Mouse (Mus musculus): ENCODE data around the gene Lbhd2.
A peak's percentile ranks its signal among the peaks of the same experiment; 100 is the strongest.

Lbhd2 gene

DNA sequence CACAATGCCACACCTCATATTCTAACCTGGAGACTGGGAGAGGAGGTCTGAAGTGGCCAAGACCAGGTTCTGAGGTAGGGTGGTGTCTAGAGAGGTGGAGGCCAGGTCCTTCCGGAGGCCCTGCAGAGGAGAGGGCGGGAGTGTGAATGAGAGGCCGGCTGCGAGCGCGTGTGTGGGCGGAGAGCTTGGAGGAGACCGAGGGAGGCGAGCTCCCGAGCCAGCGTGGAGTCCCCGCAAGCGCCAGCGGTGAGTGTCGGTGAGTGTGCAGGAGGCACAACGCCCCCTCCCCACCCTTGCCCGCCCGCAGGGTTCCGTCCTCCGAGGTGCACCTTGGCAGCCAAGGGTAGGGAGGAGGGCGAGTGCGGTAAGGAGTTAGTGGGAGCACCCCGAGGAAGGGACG lies at the start of gene Lbhd2:
Gene Lbhd2 (plus strand): TSS at position 188 of the 400 bp plus-strand sequence.
- DNase-seq (ENCODE audit: low spot score) = no peak

DNA sequence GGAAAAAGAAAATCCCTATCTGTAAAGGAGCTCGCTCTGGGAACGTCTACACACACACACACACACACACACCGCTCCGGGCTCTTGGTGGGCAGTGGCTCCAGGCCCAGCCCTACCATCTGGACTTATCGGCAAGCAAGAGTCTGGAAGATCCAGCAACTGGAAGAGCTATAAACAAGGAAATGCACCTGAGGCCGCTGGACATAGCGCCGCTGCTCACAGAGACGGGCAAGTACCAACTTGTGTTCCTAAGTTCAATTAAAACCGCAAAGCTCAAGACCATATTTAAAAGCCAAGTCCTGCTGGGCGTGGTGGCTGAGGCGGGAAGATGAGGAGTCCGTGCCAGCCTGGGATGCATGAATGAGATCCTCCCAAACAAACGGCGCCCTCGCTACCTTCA lies 45.9 kb upstream of the Lbhd2 start:
- no peak for DNase-seq (ENCODE audit: low spot score)

DNA sequence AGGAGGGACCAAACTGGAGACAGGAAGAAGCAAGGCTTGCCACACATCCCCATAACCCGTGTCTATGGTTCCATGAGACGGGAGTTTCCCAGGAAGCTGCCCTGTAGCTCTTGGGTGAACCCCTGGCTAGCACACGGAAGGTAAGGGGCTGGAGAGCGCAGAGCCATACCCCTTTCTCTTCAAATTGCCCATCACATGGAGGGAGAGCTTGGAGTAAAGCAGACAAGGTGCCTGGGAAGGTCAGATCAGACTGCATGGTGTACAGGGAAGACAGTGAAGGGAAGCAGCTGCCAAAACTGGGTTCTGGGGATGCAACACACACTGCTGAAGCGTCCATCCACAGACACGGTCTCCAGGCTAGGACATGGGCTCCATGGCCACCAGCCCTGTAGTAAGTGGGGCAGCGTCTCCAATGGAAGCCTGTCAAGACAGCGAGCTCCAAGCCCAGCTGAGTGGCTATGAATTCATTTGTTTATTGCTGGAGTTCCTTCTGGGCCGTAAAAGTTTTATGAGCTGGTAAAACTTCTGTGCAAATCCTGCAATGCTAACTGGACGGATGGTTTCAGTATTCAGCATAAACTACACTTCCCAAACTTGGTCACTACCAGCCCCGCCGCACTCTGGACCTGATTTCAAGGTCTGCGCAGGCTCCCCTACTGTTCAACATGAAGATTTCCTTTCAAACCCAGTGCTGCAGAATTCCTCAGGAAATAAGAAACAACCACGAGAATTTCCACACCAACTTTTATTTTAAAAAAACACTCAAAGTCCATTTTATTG lies 45.1 kb upstream of the Lbhd2 start:
- no peak for DNase-seq (ENCODE audit: low spot score)

GRCm38 (mm10) chr12:111364234-111364633 lies 42.4 kb upstream of the Lbhd2 start:
- DNase-seq (ENCODE audit: low spot score) = no peak

- DNase-seq (ENCODE audit: low spot score) = no peak
These were observed 39.5 kb upstream of the Lbhd2 start for GRCm38 (mm10) chr12:111367065-111367464.

GRCm38 (mm10) chr12:111370249-111370648 lies 36.4 kb upstream of the Lbhd2 start:
- no peak for DNase-seq (ENCODE audit: low spot score)

- DNase-seq (ENCODE audit: low spot score) = no peak
These were observed 34.7 kb upstream of the Lbhd2 start for GRCm38 (mm10) chr12:111371905-111372304.

GRCm38 (mm10) chr12:111373411-111373810 lies 33.2 kb upstream of the Lbhd2 start:
- DNase-seq (ENCODE audit: low spot score) = no peak

DNA sequence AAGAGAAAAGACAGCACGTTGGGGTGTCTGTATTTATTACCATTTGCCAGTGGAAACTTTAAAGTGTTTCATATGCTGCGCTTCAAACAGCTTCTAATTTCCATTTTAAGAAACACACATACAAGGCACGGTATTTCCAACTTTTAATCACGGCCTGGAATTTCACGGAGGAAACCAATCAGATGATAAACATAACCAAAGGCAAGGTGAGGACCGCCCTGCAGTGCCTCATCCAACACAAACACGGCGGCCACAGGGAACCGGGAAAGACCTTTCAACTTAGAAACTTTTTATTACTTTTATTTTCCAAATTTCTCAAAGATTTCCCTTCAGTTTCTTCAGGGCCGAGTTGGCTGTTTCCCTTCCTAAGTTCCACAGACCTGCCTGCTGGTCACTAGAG lies 31.9 kb upstream of the Lbhd2 start:
- no peak for DNase-seq (ENCODE audit: low spot score)

DNA sequence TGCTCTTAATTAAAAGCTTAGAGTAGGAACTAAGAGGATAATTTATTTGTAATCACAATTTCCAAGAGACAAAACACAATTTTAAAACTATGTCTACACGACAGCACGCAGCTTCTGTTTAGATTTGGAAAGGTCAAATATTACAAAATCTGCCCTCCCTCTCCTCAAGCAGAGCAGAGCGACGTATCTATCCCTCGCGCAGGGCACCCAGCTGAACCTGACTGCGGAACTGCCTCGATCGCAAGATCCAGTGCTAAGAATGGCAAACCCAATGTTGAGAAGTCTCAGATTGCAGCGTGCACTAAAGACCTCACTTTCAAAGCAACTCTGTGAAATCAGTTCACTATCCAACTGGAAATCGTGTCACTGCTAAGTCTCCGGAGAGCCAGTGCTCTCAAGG lies 31.1 kb upstream of the Lbhd2 start:
- no peak for DNase-seq (ENCODE audit: low spot score)

DNA sequence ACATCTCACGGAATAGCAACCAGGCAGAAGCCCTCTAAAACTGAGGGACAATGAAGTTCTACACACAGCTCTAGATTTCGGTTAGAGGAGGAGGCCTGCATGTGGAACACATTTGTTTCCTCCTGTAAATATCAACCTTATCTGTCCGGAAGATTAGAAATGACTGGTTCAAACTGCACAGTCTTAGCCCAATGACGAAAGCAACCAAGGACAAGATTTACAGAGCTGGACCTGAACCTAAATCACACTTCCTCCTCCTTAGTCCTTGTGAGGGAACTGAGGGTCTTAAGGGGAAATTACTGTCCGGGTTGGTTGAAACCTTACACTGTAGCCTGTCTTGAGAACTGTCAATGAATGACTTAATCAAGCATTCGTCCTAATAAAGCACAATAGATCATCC lies 30.6 kb upstream of the Lbhd2 start:
- no peak for DNase-seq (ENCODE audit: low spot score)

DNA sequence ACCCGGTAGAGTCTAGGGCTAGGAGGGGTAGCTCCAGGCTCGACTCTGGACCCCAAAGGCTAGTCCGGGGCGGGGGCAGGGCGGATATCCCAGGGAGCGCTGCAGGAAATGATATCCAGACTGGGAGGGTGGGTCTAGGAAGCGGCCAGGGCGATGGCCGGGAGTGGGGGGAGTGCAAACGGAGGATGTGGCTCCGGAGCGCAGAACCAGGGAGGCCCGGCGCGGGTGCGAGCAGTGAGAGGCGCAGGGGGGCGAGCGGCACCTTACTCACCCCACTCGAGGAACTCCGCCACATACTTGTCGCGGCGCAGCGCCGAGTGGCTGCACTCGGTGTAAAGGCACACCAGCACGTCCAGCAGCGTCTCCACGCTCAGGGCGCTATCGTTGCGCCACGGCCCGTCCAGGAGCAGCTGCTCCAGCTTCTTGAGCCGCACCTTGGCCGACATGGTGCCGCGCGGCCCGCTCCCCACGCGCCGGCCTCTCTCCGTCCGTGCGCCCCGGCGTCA lies 29.7 kb upstream of the Lbhd2 start:
- DNase-seq (ENCODE audit: low spot score) = peak; percentile 62

DNA sequence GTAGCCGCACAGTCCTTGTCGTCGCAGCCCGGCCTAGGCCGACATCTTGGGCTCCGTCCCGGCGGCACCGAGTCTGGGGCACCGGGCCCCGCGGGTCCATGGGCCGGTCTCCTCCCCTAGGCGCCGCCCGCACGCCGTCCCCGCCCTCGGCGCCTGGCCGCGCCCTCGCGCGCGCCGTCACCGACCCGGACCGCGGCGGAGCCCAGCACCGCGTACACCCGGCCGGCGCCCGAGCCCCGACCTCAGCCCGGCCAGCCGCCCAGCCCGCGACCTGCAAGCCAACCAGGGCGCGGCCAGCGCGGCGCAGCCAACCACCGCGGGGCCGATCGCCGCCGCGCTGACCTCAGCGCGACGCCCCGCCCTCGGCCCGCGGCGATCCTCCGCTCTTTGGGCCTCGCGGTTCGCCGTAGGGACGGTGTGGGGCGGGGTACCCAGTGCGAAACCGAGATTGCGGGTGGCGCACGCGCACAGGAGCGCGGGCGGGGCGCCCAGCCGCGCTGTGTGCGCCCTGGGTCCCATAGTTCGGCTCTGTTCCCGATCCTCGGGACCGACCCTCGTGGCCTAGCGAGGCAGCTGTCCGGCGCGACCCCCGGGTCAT lies 29.1 kb upstream of the Lbhd2 start, which contains the start of gene Cdc42bpb:
Gene Cdc42bpb (minus strand): TSS at position 343 of the 598 bp plus-strand sequence.
- peak; percentile 94 for DNase-seq (ENCODE audit: low spot score)

GRCm38 (mm10) chr12:111377986-111378490 lies 28.6 kb upstream of the Lbhd2 start:
- DNase-seq (ENCODE audit: low spot score) = peak; percentile 73

GRCm38 (mm10) chr12:111378812-111379211 lies 27.8 kb upstream of the Lbhd2 start:
- no peak for DNase-seq (ENCODE audit: low spot score)

GRCm38 (mm10) chr12:111385883-111386641 lies 20.5 kb upstream of the Lbhd2 start:
- DNase-seq (ENCODE audit: low spot score) = no peak

DNA sequence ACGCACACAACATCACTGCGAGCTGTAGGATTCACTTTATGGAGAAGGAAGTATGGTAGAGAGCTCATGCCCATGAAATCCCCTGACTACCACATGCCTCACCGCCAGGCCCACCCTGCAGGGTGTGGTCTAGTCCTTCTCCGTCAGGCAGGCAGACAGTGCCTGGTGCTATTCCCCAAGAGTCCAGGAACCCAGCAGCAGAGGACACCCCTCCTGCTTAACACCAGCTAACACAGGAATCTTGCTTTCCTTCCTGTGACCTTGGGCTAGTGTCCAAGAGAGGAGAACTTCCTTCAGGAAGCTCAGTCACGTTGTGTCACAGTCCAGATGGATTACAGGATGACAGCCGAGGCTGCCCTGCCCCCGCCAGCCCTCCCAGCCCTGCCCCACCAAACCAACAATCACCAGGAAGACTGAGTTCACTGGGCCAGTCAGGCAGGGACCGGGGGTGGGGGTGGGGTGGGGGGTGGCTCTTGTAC lies 19.9 kb upstream of the Lbhd2 start:
- no peak for DNase-seq (ENCODE audit: low spot score)

- DNase-seq (ENCODE audit: low spot score) = no peak
These were observed 19.5 kb upstream of the Lbhd2 start for GRCm38 (mm10) chr12:111387146-111387545.

DNA sequence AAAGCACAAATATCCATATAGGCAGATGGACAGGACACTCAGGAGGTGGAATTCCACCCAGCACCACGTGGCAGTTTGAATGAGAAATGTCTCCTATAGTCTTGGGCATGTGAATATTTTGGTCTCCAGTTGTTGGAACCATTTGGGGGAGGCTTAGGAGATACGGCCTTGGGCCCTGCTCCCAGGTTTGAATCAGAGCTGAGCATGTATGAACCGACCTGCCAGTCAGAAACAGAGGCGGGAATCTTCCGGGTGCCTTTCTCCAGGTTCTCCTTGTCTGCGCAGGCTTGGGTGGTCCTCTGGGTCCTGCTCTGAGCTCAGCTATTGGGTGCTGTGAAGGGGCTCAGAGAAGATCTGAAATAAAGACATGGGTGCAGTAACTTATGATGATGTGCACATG lies 12.6 kb upstream of the Lbhd2 start:
- no peak for DNase-seq (ENCODE audit: low spot score)

GRCm38 (mm10) chr12:111396997-111397396 lies 9.6 kb upstream of the Lbhd2 start:
- DNase-seq (ENCODE audit: low spot score) = no peak

DNA sequence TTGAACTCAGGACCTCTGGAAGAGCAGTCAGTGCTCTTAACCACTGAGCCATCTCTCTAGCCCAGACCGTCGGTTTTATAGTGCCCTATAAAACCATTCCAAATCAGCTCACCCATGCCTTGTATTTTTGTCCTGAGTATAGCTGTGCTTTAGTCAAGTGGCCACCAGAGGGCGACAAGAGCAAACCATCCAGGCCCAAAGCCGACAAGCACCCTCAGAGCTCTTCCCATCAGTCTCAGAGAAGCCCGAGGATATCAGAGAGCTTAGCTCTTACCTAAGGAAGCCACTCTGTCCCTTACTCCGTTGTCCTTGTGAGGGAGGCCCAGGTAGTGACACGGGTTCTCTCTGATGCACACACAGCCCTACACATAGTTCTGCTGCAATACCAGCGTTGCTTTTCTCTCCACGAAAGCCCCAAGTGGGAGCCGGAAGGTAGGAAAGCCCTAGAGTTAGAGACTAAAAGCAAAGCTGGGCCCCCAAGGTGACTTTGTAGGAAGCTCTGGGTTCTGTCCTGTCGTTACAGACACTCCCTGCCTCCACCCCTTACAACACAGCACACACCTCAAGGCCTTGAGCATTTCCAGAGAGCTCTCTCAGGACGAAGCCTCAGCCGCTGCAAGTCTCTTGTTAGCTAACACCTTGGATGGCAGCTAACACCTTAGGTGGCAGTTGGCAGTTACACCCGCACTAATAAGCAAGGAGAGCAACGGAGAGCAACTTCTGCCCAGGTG lies 5.0 kb upstream of the Lbhd2 start:
- DNase-seq (ENCODE audit: low spot score) = peak; percentile 92

DNA sequence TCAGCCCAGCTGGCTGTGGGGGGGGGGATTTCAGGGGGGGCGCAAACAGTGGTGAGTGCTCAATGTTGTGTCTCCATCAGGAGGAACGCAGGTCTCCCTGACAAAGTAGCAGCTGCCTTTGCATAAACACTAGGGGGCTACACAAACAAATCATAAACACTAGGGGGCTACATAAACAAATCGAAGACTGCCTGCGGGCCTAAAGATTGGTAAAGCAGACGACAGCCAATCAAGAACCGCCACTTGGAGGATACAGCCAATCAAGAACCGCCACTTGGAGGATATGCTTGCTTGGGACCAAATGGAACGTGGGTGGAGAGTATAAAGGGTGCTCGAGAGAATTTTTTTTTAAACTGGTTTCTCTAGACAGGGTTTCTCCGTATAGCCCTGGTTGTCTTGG lies 1.7 kb upstream of the Lbhd2 start:
- no peak for DNase-seq (ENCODE audit: low spot score)
